Mouse (Mus musculus): ENCODE results near the gene Tmem211. TPM values are rescaled to one million over a fixed set of nuclear protein-coding genes. Genes with fewer than 3 reads are reported as not detected.
A peak's percentile ranks its signal among the peaks of the same experiment; 100 is the strongest.

Tmem211 gene
- polyA plus RNA-seq (2015; fragmentation: Nextera tagmentation; extraction: Ambion mirVana) = 0.14 TPM in 1 of 2 replicates, not detected in the other

DNA sequence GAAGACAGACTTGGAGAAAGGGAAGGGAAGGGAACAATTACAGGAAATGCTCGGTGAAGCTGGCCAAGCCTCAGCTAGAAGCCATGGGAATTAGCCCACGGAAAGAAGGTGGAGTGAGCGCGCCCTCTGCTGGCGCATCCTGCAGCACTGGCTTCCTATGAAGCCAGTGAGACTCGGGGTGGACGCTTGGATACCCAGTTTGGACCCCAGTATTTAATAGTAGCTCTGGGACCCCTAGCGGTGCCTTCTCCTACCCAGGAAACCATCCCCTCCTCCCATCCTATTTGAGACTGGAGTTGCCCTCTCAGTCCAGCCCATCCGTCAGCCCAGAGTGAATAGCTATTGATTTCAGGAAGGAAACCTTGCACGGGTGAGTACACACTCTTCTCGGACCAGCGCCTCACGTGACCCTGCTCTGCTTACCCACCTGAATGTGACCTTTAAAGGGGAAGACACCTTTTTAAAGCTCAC is at the start of gene Tmem211:
Gene Tmem211, plus strand, starts transcription at position 278 of the 471 bp plus-strand sequence.
- peak; percentile 81 for ATAC-seq (ENCODE audit: low read depth)
- H3K9ac ChIP-seq = peak within 1 kb of the TSS; percentile 57
- H3K27me3 ChIP-seq = no peaks in the 10 kb centered on the region
- H3K4me1 ChIP-seq (replicated peaks) = peaks cover 20% of the 10 kb centered on the region
- WGBS = under 1% methylated on average over 13 of the region's 13 CpGs
- H3K4me2 ChIP-seq = peak within 1 kb of the TSS; percentile 47
- peak within 1 kb of the TSS; percentile 15; the same call in 1 of the 2 replicates for H3K4me3 ChIP-seq
- H3K27ac ChIP-seq (replicated peaks) = peak within 1 kb of the TSS; percentile 43
- no peaks in the 10 kb centered on the region for H3K9me3 ChIP-seq
- no peaks in the 10 kb centered on the region for H3K36me3 ChIP-seq

DNA sequence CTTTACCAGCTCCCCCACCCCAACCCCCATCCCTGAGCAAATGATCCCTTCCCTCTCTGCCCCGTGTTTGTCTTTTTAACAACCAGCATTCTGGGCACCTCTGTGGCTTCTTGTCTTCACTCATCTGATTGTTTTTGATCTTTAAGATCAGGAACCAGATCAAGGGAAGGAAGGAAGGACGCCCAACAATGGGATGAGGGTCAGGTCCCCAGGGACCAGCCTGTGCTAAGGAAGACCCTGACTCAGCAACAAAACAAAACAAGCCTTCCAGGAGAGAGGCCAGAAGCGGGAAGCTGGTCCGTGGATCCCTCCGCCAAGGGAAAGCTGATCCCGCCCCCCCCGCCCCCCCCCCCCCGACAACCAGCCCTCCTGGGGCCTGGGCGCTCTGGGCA is 47.3 kb upstream of the Tmem211 start:
- ATAC-seq (ENCODE audit: low read depth) = 0 out of 2 replicates have a peak, but pooled peaks have one; percentile 16
- peak overlapping the region; percentile 27 for H3K4me3 ChIP-seq
- peak overlapping the region; percentile 76 for H3K27ac ChIP-seq (replicated peaks)
- peaks cover 4% of the 10 kb centered on the region; the same call in 1 of the 2 replicates for H3K9me3 ChIP-seq
- H3K4me2 ChIP-seq = peak overlapping the region; percentile 53
- H3K27me3 ChIP-seq = no peaks in the 10 kb centered on the region
- WGBS = 7% methylated on average over 8 of the region's 9 CpGs
- H3K9ac ChIP-seq = peak overlapping the region; percentile 62
- peaks cover 16% of the 10 kb centered on the region for H3K4me1 ChIP-seq (replicated peaks)
- no peaks in the 10 kb centered on the region for H3K36me3 ChIP-seq

DNA sequence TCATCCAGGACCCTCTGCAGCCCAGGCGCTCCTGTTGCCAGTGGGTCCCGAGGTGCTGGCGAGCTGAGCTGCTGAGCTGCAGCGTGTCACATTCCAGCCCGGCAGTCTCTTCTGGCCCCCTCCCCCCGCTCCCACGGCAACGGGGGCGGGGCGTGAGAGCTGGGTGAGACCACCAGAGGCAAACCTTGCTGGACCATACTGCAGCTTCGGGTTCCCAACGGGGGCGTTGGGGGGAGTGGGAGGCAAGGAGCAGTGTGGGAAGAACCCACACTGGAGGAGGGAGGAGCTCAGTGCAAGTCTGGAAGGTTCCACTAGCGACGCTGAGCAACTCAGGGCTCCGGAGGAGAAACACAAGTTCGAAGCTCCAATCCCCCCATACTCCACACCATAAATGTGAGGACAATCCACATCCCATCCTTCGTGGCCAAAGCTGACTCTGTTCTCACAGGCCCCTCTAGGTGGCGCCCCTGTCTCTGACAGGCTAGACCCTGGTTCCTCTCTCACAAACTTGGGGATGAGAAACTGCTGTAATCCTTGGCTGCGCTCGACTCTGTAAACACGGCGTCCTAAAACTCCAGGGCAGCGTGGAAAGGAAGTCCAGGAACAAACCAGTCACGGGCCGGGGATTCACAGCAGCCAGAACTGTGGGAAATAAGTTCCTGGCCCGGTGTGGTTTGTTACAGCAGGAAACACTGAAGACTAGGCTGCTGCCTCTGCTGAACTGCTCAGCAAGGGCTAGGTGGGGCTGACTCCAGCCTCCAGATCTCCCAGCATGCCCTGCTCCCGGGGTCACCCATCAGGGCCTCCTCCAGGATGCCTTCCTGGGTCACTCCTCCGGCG is 46.6 kb upstream of the Tmem211 start:
- WGBS = 2% methylated on average over 30 of the region's 30 CpGs
- Histone ChIP-seq H3K36me3 (no peaks in the 10 kb centered on the region), H3K4me1 (replicated peaks) (peaks cover 16% of the 10 kb centered on the region), H3K9ac (peak overlapping the region; percentile 62), H3K9me3 (peaks cover 4% of the 10 kb centered on the region; the same call in 1 of the 2 replicates), H3K27ac (replicated peaks) (peak overlapping the region; percentile 76), H3K4me2 (peak overlapping the region; percentile 53), H3K27me3 (no peaks in the 10 kb centered on the region), H3K4me3 (peak overlapping the region; percentile 27)
- peak; percentile 85 for ATAC-seq (ENCODE audit: low read depth)

DNA sequence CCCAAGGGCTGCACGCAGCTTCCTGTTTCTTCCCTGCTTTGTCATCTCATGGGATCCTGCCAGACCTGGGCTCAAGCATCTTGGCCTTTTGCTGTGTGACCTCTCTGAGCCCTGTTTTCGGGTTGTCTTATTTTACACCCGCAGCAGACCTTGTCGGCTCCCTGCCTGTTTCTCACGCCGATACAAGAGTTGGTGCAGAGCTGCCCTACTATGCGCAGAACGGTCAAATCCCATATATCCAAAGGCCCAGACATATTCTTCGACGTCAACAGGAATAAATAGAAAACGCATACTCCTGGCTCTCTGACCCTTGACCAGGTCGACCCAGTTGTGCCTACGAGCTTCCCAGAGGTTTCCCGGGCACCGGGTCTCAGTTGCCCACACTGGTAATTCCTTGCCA is 46.0 kb upstream of the Tmem211 start:
- no peaks in the 10 kb centered on the region for H3K27me3 ChIP-seq
- peak overlapping the region; percentile 53 for H3K4me2 ChIP-seq
- peaks cover 4% of the 10 kb centered on the region; the same call in 1 of the 2 replicates for H3K9me3 ChIP-seq
- no peak for ATAC-seq (ENCODE audit: low read depth)
- peak overlapping the region; percentile 27; the same call in 1 of the 2 replicates for H3K4me3 ChIP-seq
- H3K27ac ChIP-seq (replicated peaks) = peak overlapping the region; percentile 76
- peak overlapping the region; percentile 5; the same call in 1 of the 2 replicates for H3K9ac ChIP-seq
- H3K4me1 ChIP-seq (replicated peaks) = peaks cover 16% of the 10 kb centered on the region
- H3K36me3 ChIP-seq = no peaks in the 10 kb centered on the region
- WGBS = 85% methylated on average over 15 of the region's 15 CpGs

DNA sequence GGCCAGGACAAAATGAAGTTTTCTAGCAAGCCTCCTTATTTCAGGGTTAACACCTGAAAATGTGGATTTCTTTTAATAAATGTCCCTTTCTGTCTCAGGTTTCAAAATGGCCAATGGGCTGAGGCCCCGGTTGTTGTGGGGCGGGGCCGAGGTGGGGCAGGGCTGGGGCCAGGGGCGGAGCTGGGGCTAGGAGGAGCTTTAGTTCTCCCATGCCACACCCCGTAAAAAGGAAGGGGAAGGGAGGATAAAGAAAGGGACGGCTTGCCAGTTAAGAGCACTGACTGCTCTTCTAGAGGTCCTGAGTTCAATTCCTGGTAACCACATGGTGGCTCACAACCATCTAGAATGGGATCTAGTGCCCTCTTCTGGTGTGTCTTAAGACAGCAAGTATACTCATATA is 45.3 kb upstream of the Tmem211 start:
- Histone ChIP-seq H3K4me1 (replicated peaks) (peaks cover 16% of the 10 kb centered on the region), H3K9me3 (peaks cover 2% of the 10 kb centered on the region; the same call in 1 of the 2 replicates), H3K27me3 (no peaks in the 10 kb centered on the region), H3K4me2 (no peak overlapping the region), H3K27ac (replicated peaks) (no peak overlapping the region), H3K4me3 (no peak overlapping the region), H3K9ac (no peak overlapping the region), H3K36me3 (no peaks in the 10 kb centered on the region)
- no peak for ATAC-seq (ENCODE audit: low read depth)
- WGBS = 38% methylated on average over 6 of the region's 6 CpGs

DNA sequence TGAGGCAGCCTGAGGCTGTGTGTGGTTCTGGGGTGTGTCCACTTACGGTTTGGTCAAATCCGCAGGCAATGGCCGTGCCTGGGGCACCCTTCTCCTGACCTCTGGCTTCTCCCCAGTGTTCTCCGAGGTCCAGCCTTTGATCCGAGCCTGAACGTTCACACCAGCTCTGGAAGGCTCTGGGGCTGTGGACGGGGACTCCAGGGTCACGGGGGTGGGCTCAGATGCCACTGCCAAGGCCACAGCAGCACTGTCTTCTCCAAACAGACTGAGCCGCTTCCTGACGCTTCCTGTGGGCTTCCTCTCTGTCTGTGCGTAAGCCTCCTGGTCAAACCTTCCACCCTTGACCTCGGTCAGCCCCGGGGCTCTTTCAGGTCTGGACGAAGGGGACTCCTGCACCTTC is 36.2 kb upstream of the Tmem211 start:
- H3K4me3 ChIP-seq = no peak overlapping the region
- no peak for ATAC-seq (ENCODE audit: low read depth)
- H3K4me2 ChIP-seq = no peak overlapping the region
- no peaks in the 10 kb centered on the region for H3K9me3 ChIP-seq
- H3K4me1 ChIP-seq (replicated peaks) = peaks cover 10% of the 10 kb centered on the region
- H3K27ac ChIP-seq (replicated peaks) = no peak overlapping the region
- H3K27me3 ChIP-seq = no peaks in the 10 kb centered on the region
- no peaks in the 10 kb centered on the region for H3K36me3 ChIP-seq
- H3K9ac ChIP-seq = no peak overlapping the region
- WGBS = 80% methylated on average over 14 of the region's 14 CpGs

DNA sequence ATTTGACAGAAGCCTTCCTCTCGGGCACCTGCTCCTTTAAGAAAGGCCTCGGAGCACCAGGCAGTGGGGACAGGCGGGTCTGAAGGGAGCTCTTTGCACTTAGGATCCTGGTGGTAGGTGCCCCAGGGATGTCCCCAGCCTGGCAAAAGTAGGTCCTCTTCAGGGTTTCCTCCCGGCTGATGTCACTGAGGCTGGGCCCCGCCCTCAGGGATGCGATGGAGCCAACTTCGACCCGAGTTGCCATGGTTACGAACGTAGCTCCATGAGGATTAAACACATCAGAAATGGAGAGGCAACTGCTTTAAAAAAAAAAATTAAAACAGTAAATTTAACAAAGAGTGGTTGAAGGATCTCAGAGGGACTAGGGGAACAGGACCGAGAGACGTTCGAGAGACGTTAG is 34.8 kb upstream of the Tmem211 start:
- Histone ChIP-seq H3K27ac (replicated peaks) (no peak overlapping the region), H3K4me1 (replicated peaks) (peaks cover 17% of the 10 kb centered on the region), H3K4me2 (no peak overlapping the region), H3K9me3 (no peaks in the 10 kb centered on the region), H3K4me3 (no peak overlapping the region), H3K9ac (peak overlapping the region; percentile 26; the same call in 1 of the 2 replicates), H3K27me3 (no peaks in the 10 kb centered on the region), H3K36me3 (no peaks in the 10 kb centered on the region)
- WGBS = 75% methylated on average over 14 of the region's 14 CpGs
- no peak for ATAC-seq (ENCODE audit: low read depth)

DNA sequence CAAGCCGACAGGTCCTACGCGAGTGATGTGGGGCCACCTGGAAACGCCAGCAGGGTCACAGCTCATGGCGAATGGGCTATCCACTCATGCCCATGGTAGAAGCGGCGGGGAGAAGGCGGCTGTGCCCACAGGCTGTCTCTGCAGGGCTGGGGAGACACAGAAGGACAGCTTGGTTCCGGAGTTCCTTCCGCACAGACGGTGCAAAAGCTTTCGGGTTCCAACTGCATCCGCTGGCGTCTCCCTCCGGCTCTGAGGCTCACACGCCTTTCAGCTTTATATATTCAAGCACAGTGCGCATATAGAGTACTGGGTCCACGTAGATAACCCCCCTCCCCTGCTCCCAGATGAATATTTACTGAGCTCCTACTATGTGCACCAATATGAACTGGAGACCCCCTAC is 32.9 kb upstream of the Tmem211 start:
- Histone ChIP-seq H3K9me3 (no peaks in the 10 kb centered on the region), H3K36me3 (no peaks in the 10 kb centered on the region), H3K4me2 (no peak overlapping the region), H3K4me3 (no peak overlapping the region), H3K9ac (no peak overlapping the region), H3K27ac (replicated peaks) (no peak overlapping the region), H3K4me1 (replicated peaks) (peaks cover 27% of the 10 kb centered on the region), H3K27me3 (no peaks in the 10 kb centered on the region)
- 92% methylated on average over 18 of the region's 18 CpGs for WGBS
- ATAC-seq (ENCODE audit: low read depth) = no peak

DNA sequence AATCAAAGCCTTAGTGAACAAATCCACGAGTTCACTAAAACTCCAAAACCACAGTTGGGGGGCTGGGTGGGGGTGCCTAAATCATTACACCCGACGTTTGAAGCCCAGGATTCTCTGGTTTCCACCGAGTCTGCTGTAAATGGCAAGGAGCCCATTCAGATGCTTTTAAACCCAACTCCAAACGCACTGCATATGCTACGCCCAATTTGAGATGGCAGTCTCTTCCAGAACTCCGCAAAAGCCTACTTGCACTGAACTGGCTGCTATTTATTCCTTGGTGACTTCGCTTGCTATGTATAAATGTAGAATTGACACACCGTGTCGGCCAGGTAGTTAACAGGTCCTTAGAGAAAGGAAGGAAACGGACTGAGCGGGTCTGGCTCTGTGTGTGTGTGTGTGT is 31.3 kb upstream of the Tmem211 start:
- H3K4me2 ChIP-seq = no peak overlapping the region
- H3K4me3 ChIP-seq = no peak overlapping the region
- no peak overlapping the region for H3K9ac ChIP-seq
- no peaks in the 10 kb centered on the region for H3K36me3 ChIP-seq
- H3K27ac ChIP-seq (replicated peaks) = no peak overlapping the region
- 81% methylated on average over 12 of the region's 12 CpGs for WGBS
- no peaks in the 10 kb centered on the region for H3K9me3 ChIP-seq
- peaks cover 34% of the 10 kb centered on the region for H3K4me1 ChIP-seq (replicated peaks)
- no peak for ATAC-seq (ENCODE audit: low read depth)
- no peaks in the 10 kb centered on the region for H3K27me3 ChIP-seq

DNA sequence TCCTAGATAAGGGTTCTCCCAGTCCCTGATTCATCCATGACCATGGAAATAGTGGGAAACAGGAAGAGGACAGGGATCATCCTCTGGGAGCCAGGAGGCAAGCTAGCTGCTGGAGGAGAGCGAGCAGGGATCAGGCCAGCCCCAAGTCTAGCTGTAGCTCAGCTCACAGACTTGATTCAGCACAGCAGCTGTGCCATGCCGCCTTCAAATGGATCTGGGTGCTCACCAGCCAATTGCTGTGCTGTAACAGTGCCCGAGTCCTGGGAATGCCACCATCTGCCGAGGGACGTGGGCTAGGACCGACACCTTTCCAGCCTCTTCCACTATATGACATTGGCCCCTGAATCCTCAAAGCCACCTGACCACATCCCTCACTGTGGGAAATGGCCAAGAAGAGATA is 30.8 kb upstream of the Tmem211 start:
- Histone ChIP-seq H3K9ac (no peak overlapping the region), H3K36me3 (no peaks in the 10 kb centered on the region), H3K27ac (replicated peaks) (no peak overlapping the region), H3K4me2 (no peak overlapping the region), H3K27me3 (no peaks in the 10 kb centered on the region), H3K4me1 (replicated peaks) (peaks cover 34% of the 10 kb centered on the region), H3K9me3 (no peaks in the 10 kb centered on the region), H3K4me3 (no peak overlapping the region)
- ATAC-seq (ENCODE audit: low read depth) = no peak
- WGBS = 93% methylated on average over 6 of the region's 6 CpGs

DNA sequence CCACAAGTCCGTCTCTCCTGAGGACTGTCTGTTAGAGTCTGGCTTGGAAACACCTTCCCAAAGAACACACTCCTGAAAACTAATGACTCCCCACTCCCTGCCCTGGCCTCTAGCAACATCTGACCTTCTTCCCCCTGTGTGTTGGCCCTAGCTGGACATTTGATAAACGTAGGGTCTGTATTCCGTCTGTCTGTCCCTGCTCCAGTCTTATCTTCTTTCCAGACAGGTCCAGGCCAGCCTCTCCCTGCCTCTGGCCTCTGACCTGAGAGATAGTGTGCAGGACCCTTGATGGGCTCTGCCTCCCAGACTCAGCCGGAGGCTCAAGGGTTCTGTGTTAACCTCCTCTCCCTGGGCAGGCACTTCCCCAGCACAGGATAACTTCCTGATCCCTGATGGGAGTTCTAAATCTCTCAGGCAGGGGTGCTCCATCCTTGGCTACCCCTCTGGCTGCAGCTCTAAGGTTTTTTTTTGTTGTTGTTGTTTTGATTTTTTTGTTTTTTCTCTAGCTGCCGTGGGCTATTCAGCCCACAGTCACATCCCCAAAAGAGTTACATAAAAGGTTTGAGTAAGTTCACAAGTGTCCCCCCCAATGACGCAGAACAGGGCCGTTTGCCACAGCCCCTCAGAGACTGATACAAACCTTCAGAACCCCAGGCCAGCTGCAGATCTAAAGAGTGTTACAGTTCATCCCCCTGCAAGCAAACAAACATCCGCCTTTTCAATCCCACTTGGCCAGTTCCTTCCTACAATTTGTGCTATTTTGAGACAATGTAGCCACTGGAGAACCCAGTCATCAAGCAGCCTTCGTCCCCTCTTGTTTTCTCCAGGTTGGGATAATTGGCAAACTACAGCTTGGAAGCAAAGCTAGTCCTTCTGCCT is 29.6 kb upstream of the Tmem211 start:
- H3K9me3 ChIP-seq = no peaks in the 10 kb centered on the region
- no peaks in the 10 kb centered on the region for H3K27me3 ChIP-seq
- no peak overlapping the region for H3K4me3 ChIP-seq
- ATAC-seq (ENCODE audit: low read depth) = no peak
- H3K4me2 ChIP-seq = no peak overlapping the region
- peaks cover 28% of the 10 kb centered on the region for H3K4me1 ChIP-seq (replicated peaks)
- 0 out of 2 replicates have a peak overlapping the region, but pooled peaks have one; percentile 3 for H3K9ac ChIP-seq
- peak overlapping the region; percentile 73 for H3K27ac ChIP-seq (replicated peaks)
- no peaks in the 10 kb centered on the region for H3K36me3 ChIP-seq
- whole genome bisulfite sequencing = 44% methylated on average over 9 of the region's 9 CpGs
